Mouse (Mus musculus) heart, adult 2 months (tissue): ENCODE measurements around the gene Msh6. TPM values are rescaled to one million over a fixed set of nuclear protein-coding genes. Genes with fewer than 3 reads are reported as not detected.

Experiments used
- DNase-seq, 2 experiments: peaks; one replicate each; pipeline ENCODE4 v3.0.0; 2021
- H3K27ac ChIP-seq: fragments of 200-600 bp; 2 replicates; pipeline ENCODE4 v1.8.1; 2022
- H3K27me3 ChIP-seq: fragments of 200-500 bp; 2 replicates; pipeline ENCODE4 v1.6.1; 2012; ENCODE audit warnings: mild to moderate bottlenecking, low read length, inconsistent platforms, mixed read lengths; ENCODE audit not compliant: control insufficient read depth, insufficient read depth
- H3K36me3 ChIP-seq: fragments of 200-500 bp; 2 replicates; pipeline ENCODE4 v1.6.1; 2012; ENCODE audit warnings: low read length, inconsistent platforms; ENCODE audit not compliant: control insufficient read depth, insufficient read depth
- H3K4me1 ChIP-seq: fragments of 200-500 bp; 2 replicates; pipeline ENCODE4 v1.6.1; 2011; ENCODE audit warnings: low read length; ENCODE audit not compliant: control insufficient read depth, insufficient read depth
- H3K4me3 ChIP-seq: fragments of 200-600 bp; 2 replicates; pipeline ENCODE4 v1.8.1; 2022
- H3K79me2 ChIP-seq: fragments of 200-500 bp; replicated peaks from 2 replicates; pipeline ENCODE4 v1.6.1; 2012; ENCODE audit warnings: mild to moderate bottlenecking, inconsistent platforms, low read length, moderate library complexity, mixed read lengths; ENCODE audit not compliant: control insufficient read depth, insufficient read depth
- H3K9ac ChIP-seq: fragments of 200-500 bp; 2 replicates; pipeline ENCODE4 v1.6.1; 2012; ENCODE audit warnings: low read depth, mild to moderate bottlenecking, control low read depth, inconsistent platforms, low read length, mixed read lengths
- CTCF ChIP-seq: fragments of 200-600 bp; IDR thresholded peaks from 2 replicates; pipeline ENCODE4 v1.8.1; 2022; ENCODE audit warnings: antibody characterized with exemption, mild to moderate bottlenecking, moderate library complexity
- EP300 ChIP-seq: fragments of 200-500 bp; IDR thresholded peaks from 2 replicates; pipeline ENCODE4 v1.6.1; 2011; ENCODE audit warnings: low read depth, low read length, control low read depth; ENCODE audit not compliant: insufficient read depth
- POLR2A ChIP-seq: fragments of 200-500 bp; IDR thresholded peaks from 2 replicates; pipeline ENCODE4 v1.6.1; 2011; ENCODE audit warnings: mild to moderate bottlenecking, low read depth, low read length, control low read depth; ENCODE audit not compliant: insufficient read depth
- WGBS: fragments of 180-500 bp; shearing (Covaris S2); methylation state at CpG from one replicate; pipeline ENCODE4 v1.1.7; 2018; 5-methylcytosine and 5-hydroxymethylcytosine counted together
- intact Hi-C: fragments of 180-260 bp; cut with DNase I; formaldehyde crosslinking; loops from one replicate; pipeline ENCODE4 v1.15.1; 2025
- polyA plus RNA-seq: library from polyadenylated mRNA; depleted of rRNA; stranded (reverse); fragments of >200 nt; gene quantifications from 2 replicates; pipeline ENCODE4 v1.2.3, GENCODE M21; 2012; rRNA removed
- total RNA-seq, 2 experiments: library from RNA; stranded (reverse); gene quantifications; 2 replicates each; pipeline ENCODE4 v1.2.3; 2021

The Msh6 gene
- total and polyA plus RNA-seq, 3 experiments = 1.5 to 8.6 (median 8.2) TPM

DNA sequence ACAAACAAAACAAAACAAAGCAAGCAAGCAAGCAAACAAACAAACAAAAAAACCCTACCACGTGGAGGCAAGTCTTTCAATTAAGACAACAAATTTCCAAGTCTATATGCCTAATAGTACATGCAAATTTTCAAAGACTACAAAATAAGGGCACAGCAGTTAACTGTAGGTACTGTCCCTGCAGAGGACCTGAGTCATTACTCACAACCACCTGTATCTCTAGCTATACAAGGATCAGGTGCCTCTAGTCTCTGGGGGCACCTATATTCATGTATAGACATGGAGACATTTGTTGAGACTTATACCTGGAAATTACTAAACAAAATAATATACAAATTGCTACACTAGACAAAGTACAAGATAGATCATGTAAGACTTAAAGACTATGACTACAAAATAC is 49.1 kb downstream of the Msh6 start:
- no peak overlapping the region for H3K4me3 ChIP-seq
- 78% methylated on average over 1 of the region's 1 CpGs for WGBS
- H3K27me3 ChIP-seq = no peaks in the 10 kb centered on the region
- no peak for DNase-seq
- H3K4me1 ChIP-seq = peaks cover 5% of the 10 kb centered on the region
- TF ChIP-seq POLR2A (no peak), CTCF (no peak), EP300 (no peak)
- no peak overlapping the region for H3K9ac ChIP-seq
- H3K79me2 ChIP-seq = 0 out of 2 replicates have a peak, but pooled peaks cover 2% of the 10 kb centered on the region
- intact Hi-C loops = loop anchor here (2.0 to 10.0 kb wide), 3 partner anchors 43 to 621 kb away; no protein-coding TSS in a partner anchor
- H3K27ac ChIP-seq = no peak overlapping the region
- no peaks in the 10 kb centered on the region for H3K36me3 ChIP-seq

DNA sequence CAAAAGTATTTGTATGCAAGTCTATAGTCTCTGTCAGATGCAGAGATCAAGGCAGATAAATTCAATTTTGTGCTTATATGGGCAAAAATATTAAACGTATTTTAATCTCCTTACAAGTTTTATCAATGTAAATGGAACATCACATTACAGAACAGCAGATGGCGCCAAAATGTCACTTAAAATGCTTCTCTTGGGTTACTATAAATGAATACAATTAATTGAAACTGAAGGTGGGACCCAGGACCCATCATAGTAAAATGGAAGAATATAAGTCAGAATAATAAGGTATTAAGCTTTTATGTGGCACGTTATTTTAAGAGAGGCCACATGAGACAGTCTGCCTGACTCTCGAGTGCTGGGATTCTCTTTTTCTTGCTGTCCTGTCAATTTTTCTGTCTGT is 50.4 kb downstream of the Msh6 start:
- H3K27me3 ChIP-seq = no peaks in the 10 kb centered on the region
- no peak for DNase-seq
- no peak overlapping the region for H3K9ac ChIP-seq
- intact Hi-C loops = loop anchor here (1.0 to 10.0 kb wide), 6 partner anchors 42 to 620 kb away; no protein-coding TSS in a partner anchor
- H3K4me3 ChIP-seq = no peak overlapping the region
- 21% methylated on average over 4 of the region's 4 CpGs for WGBS
- no peak overlapping the region for H3K27ac ChIP-seq
- peaks cover 3% of the 10 kb centered on the region; the same call in 1 of the 2 replicates for H3K79me2 ChIP-seq
- H3K4me1 ChIP-seq = peaks cover 6% of the 10 kb centered on the region
- TF ChIP-seq POLR2A = no peak
- peak; percentile 85 for TF ChIP-seq CTCF
- no peaks in the 10 kb centered on the region for H3K36me3 ChIP-seq

DNA sequence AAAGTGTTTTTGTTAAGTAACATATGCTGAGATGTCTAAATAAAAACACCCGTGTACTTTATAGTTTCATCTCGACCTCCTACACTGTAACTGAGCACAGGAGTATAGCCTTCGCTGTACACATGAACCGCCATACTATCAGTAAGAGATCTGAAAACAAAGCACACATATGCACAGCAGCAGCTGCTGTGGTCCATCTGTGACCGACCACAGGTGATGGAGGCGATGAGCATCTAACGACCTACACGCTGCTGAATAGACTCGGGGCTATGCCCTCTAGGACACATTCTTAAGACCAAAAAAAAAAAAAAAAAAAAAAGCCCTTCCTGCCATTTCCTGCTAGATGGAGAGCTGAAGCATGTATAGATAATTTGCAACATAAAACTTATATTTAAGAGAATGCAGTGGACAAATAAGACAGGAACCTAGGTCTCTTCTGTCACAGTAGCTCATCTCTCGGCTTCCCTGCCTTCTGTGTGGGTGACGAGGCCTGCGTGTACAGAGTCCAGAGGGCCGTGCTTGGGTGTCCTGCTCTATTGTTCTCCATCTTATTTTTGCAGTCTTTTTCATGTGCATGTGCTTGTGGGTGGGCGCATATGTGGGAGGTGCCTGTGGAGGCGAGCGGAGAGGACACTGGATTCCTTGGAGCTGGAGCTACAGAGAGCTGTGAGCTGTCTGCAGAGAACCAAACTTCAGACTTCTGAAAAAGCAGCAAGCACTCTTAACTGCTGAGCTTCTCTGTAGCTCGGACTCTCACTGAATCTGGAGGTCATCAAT is 54.5 kb downstream of the Msh6 start:
- intact Hi-C loops = loop anchor here (5.0 to 10.0 kb wide), 3 partner anchors 78 to 615 kb away; no protein-coding TSS in a partner anchor
- H3K4me3 ChIP-seq = no peak overlapping the region
- TF ChIP-seq EP300 (no peak), CTCF (no peak), POLR2A (no peak)

DNA sequence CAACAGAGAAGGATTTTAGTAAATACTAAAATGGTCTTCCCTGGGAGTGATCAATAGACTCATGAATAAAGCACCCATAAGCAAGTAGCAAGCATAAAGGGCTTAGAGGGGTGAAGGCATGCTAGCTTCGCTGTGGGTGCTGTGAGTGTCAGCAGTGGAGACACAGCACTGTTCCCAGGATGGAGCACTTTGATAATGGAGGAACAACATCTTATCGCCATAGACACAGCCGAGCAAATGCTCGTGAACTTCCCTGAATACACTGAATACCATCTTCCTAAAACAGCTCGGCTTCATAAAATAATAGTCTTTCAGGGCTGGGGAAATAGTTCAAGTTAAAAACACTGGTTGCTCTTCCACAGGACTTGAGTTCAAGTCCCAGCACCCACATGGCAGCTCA is 56.9 kb downstream of the Msh6 start:
- intact Hi-C loops = no loop called here
- Histone ChIP-seq H3K4me3 (no peak overlapping the region), H3K4me1 (peaks cover 11% of the 10 kb centered on the region), H3K27ac (no peak overlapping the region), H3K36me3 (peaks cover 10% of the 10 kb centered on the region), H3K27me3 (no peaks in the 10 kb centered on the region), H3K79me2 (peaks cover 7% of the 10 kb centered on the region), H3K9ac (no peak overlapping the region)
- no peak for DNase-seq
- 67% methylated on average over 5 of the region's 5 CpGs for WGBS
- TF ChIP-seq CTCF (no peak), POLR2A (no peak), EP300 (no peak)

More for the DNA sequence above, 54.5 kb downstream of the Msh6 start:
- H3K27ac ChIP-seq = no peak overlapping the region
- H3K27me3 ChIP-seq = no peaks in the 10 kb centered on the region
- peaks cover 10% of the 10 kb centered on the region for H3K36me3 ChIP-seq
- H3K79me2 ChIP-seq = peaks cover 7% of the 10 kb centered on the region
- H3K9ac ChIP-seq = no peak overlapping the region
- H3K4me1 ChIP-seq = peaks cover 15% of the 10 kb centered on the region
- WGBS = 63% methylated on average over 17 of the region's 17 CpGs
- DNase-seq = no peak

DNA sequence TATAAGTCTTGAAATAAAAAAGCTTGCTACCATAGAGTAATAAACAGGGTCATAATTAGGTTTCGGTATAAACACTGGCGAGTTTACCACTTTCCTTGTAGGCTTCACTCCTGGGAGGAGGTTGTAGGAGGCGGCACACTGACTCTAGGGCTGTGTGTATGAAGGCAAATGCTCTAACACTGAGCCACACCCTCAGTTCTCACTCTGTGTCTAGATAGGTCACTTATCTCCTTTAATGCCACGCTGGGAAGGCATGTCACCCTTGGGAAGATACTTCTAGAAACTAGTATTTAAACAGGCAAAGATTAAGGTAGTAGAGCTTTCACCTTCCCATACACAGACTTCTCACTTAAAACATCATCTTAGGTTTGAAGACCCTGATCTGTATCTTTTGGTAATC is 59.6 kb downstream of the Msh6 start:
- H3K27ac ChIP-seq = no peak overlapping the region
- 78% methylated on average over 4 of the region's 4 CpGs for WGBS
- no peaks in the 10 kb centered on the region for H3K27me3 ChIP-seq
- peaks cover 10% of the 10 kb centered on the region for H3K36me3 ChIP-seq
- no peak overlapping the region for H3K4me3 ChIP-seq
- no peak overlapping the region for H3K9ac ChIP-seq
- intact Hi-C loops = no loop called here
- DNase-seq = no peak
- TF ChIP-seq EP300 = no peak
- TF ChIP-seq CTCF = no peak
- peaks cover 10% of the 10 kb centered on the region for H3K4me1 ChIP-seq
- peaks cover 7% of the 10 kb centered on the region for H3K79me2 ChIP-seq

Other genes with a start within 250 kb of the Msh6 start
- gene Kcnk12, start 177.1 kb upstream of the Msh6 start, total RNA-seq = not detected
- gene Kcnk12, start 177.1 kb upstream of the Msh6 start, polyA plus RNA-seq = 0.18 TPM in 1 of 2 replicates, not detected in the other
- not detected for gene Rpl36-ps4, start 54.1 kb upstream of the Msh6 start, total RNA-seq
- not detected in 2 replicates for gene Rpl36-ps4, start 54.1 kb upstream of the Msh6 start, polyA plus RNA-seq
- 10 to 100 TPM; 31.2 to 35.1 TPM for gene Fbxo11, start 90.2 kb downstream of the Msh6 start, total RNA-seq
- gene Fbxo11, start 90.2 kb downstream of the Msh6 start, polyA plus RNA-seq = 13.4 and 27.9 TPM in 2 replicates